Mouse (Mus musculus): ENCODE measurements at regions not wholly inside any gene's neighbourhood (a gene's known extent, or its start where the extent isn't known, plus 50 kb on each side); places are given as distances from the start of the nearest gene placed in this dataset.
"Not testable (repeated sequence)": the region's sequence is repeated elsewhere in the genome, so short reads cannot be mapped to it uniquely, and the experiment has no call there.

GRCm38 (mm10) chr6:68736068-68736467 is 1200.5 kb upstream of the Tacstd2 start:
- H3K4me1 ChIP-seq (ENCODE audit: control insufficient read depth, insufficient read depth, low read length): no peaks in the 10 kb centered on the region

DNA sequence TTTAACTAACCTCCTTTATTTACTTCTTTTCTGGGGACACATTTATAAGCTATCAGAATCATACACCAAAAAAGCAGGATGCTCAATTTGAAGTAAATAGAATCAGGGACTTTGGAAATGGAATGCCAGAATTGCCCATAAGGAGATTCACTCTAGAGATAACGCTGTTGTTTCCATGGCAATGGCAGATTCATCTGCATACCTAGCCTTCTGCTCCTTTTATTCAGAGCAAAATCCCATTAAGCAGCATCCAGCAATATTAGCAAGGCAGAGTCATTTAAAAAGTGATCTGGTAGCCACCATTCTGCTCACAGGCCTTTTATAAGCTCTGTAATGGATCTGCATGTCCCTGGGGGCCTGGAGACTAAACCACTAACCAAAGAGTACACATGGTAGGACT is 1175.5 kb upstream of the Tacstd2 start:
- not testable (repeated sequence) for H3K4me3 ChIP-seq (ENCODE audit: low read depth, low read length); H3K4me1 ChIP-seq (ENCODE audit: control insufficient read depth, insufficient read depth, low read length); H3K9ac ChIP-seq (ENCODE audit: low read length); H3K27ac ChIP-seq (ENCODE audit: low read depth, low read length); H3K27me3 ChIP-seq (ENCODE audit: control insufficient read depth, insufficient read depth, low read length); H3K4me2 ChIP-seq (ENCODE audit: low read depth); H3K36me3 ChIP-seq (ENCODE audit: control insufficient read depth, insufficient read depth, low read length); H3K9me3 ChIP-seq (ENCODE audit: control insufficient read depth, low read length); ATAC-seq (ENCODE audit: insufficient read depth, low FRiP score, low TSS enrichment); DNase-seq (ENCODE audit: low spot score)
- WGBS: 81% methylated on average over 1 of the region's 1 CpGs

More at GRCm38 (mm10) chr6:68736068-68736467, 1200.5 kb upstream of the Tacstd2 start:
- DNase-seq (ENCODE audit: low spot score): no peak
- no peak overlapping the region for H3K4me2 ChIP-seq (ENCODE audit: low read depth)
- no peaks in the 10 kb centered on the region for H3K36me3 ChIP-seq (ENCODE audit: control insufficient read depth, insufficient read depth, low read length)
- H3K27me3 ChIP-seq (ENCODE audit: control insufficient read depth, insufficient read depth, low read length): no peaks in the 10 kb centered on the region
- no peak overlapping the region for H3K9ac ChIP-seq (ENCODE audit: low read length)
- H3K27ac ChIP-seq (ENCODE audit: low read depth, low read length): no peak overlapping the region
- H3K4me3 ChIP-seq (ENCODE audit: low read depth, low read length): no peak overlapping the region
- no peaks in the 10 kb centered on the region for H3K9me3 ChIP-seq (ENCODE audit: control insufficient read depth, low read length)
- no peak for ATAC-seq (ENCODE audit: insufficient read depth, low FRiP score, low TSS enrichment)

DNA sequence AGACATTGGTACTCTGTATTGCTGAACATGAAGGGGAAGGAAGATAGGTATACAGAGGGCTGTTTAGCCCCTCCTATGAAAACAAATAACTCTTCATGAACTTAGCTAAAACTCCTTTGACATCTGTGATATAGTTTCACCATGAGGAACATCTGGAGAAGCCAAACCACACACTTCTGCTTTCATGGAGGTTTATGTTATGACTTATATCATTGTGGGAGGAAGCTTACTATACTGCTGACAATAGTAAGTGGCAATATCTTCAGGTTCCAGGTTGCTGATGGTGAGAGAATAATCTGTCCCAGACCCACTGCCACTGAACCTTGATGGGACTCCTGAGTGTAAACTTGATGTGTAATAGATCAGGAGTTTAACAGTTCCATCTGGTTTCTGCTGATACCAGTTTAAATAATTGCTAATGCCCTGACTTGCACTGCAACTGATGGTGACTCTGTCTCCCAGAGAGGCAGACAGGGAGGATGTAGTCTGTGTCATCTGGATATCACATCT is 1168.8 kb upstream of the Tacstd2 start:
- not testable (repeated sequence) for H3K4me3 ChIP-seq (ENCODE audit: low read depth, low read length); H3K4me2 ChIP-seq (ENCODE audit: low read depth); DNase-seq (ENCODE audit: low spot score); H3K36me3 ChIP-seq (ENCODE audit: control insufficient read depth, insufficient read depth, low read length); H3K27ac ChIP-seq (ENCODE audit: low read depth, low read length); ATAC-seq (ENCODE audit: insufficient read depth, low FRiP score, low TSS enrichment); H3K9ac ChIP-seq (ENCODE audit: low read length); H3K4me1 ChIP-seq (ENCODE audit: control insufficient read depth, insufficient read depth, low read length); H3K27me3 ChIP-seq (ENCODE audit: control insufficient read depth, insufficient read depth, low read length); H3K9me3 ChIP-seq (ENCODE audit: control insufficient read depth, low read length)

- H3K27me3 ChIP-seq (ENCODE audit: control insufficient read depth, insufficient read depth, low read length); H3K36me3 ChIP-seq (ENCODE audit: control insufficient read depth, insufficient read depth, low read length); DNase-seq (ENCODE audit: low spot score); H3K9ac ChIP-seq (ENCODE audit: low read length); ATAC-seq (ENCODE audit: insufficient read depth, low FRiP score, low TSS enrichment); H3K27ac ChIP-seq (ENCODE audit: low read depth, low read length); H3K4me3 ChIP-seq (ENCODE audit: low read depth, low read length); H3K4me1 ChIP-seq (ENCODE audit: control insufficient read depth, insufficient read depth, low read length); H3K9me3 ChIP-seq (ENCODE audit: control insufficient read depth, low read length); H3K4me2 ChIP-seq (ENCODE audit: low read depth): not testable (repeated sequence)
These were observed 1145.2 kb upstream of the Tacstd2 start for GRCm38 (mm10) chr6:68680792-68681110.

DNA sequence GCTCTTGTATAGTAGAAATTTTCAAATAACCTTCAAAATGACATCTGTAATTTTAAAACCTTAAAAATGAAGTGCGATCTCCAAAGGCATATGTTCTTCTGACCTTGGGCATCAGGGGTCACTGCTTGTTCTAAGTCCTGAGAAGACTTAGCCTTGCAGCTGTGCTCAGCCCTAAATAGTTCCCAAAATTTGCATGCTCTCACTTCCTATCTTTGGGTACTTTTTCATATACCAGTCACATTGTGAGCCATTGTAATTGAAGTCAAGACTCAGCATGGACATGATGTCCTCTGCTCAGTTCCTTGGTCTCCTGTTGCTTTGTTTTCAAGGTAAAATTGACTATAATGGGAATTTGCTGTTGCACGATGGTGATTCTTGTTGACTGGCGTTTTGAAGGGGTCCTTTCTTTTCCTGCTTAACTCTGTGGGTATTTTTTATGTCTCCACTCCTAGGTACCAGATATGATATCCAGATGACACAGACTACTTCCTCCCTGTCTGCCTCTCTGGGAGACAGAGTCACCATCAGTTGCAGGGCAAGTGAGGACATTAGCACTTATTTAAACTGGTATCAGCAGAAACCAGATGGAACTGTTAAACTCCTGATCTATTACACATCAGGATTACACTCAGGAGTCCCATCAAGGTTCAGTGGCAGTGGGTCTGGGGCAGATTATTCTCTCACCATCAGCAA is 1144.6 kb upstream of the Tacstd2 start:
- no peak for DNase-seq (ENCODE audit: low spot score)
- no peaks in the 10 kb centered on the region for H3K4me1 ChIP-seq (ENCODE audit: control insufficient read depth, insufficient read depth, low read length)
- 86% methylated on average over 3 of the region's 3 CpGs for WGBS
- no peak for ATAC-seq (ENCODE audit: insufficient read depth, low FRiP score, low TSS enrichment)
- no peaks in the 10 kb centered on the region for H3K27me3 ChIP-seq (ENCODE audit: control insufficient read depth, insufficient read depth, low read length)
- no peaks in the 10 kb centered on the region for H3K9me3 ChIP-seq (ENCODE audit: control insufficient read depth, low read length)
- H3K27ac ChIP-seq (ENCODE audit: low read depth, low read length): no peak overlapping the region
- H3K9ac ChIP-seq (ENCODE audit: low read length): no peak overlapping the region
- H3K4me2 ChIP-seq (ENCODE audit: low read depth): no peak overlapping the region
- H3K36me3 ChIP-seq (ENCODE audit: control insufficient read depth, insufficient read depth, low read length): no peaks in the 10 kb centered on the region
- no peak overlapping the region for H3K4me3 ChIP-seq (ENCODE audit: low read depth, low read length)

DNA sequence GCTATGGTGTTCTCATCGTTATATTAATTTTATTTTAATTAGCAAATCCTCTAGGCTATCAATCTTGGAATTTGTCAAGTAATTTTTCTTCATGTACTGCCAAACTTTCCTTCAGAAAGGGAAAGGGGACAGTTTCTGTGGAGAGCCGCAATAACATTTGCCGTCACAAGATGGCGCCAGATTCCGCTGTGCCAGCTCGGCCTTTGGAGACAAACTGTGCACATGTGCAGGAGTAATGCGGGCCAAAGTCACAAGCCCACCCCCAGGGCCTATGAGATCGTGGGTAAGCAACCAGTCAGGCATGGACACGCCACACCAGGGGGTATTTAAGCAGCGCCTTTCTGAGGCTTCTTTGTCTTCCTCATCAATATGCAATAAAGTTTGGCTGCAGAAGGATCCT is 1132.8 kb upstream of the Tacstd2 start:
- H3K27me3 ChIP-seq (ENCODE audit: control insufficient read depth, insufficient read depth, low read length); H3K9me3 ChIP-seq (ENCODE audit: control insufficient read depth, low read length); H3K4me3 ChIP-seq (ENCODE audit: low read depth, low read length); H3K4me1 ChIP-seq (ENCODE audit: control insufficient read depth, insufficient read depth, low read length); H3K4me2 ChIP-seq (ENCODE audit: low read depth); H3K36me3 ChIP-seq (ENCODE audit: control insufficient read depth, insufficient read depth, low read length); H3K27ac ChIP-seq (ENCODE audit: low read depth, low read length); H3K9ac ChIP-seq (ENCODE audit: low read length): not testable (repeated sequence)
- WGBS: 1% methylated on average over 10 of the region's 10 CpGs
- ATAC-seq (ENCODE audit: insufficient read depth, low FRiP score, low TSS enrichment) (peak; percentile 81; the same call in 1 of the 2 replicates), DNase-seq (ENCODE audit: low spot score) (peak; percentile 55)

- ATAC-seq (ENCODE audit: insufficient read depth, low FRiP score, low TSS enrichment); H3K9me3 ChIP-seq (ENCODE audit: control insufficient read depth, low read length); DNase-seq (ENCODE audit: low spot score): not testable (repeated sequence)
These were observed 1096.7 kb upstream of the Tacstd2 start for GRCm38 (mm10) chr6:68632309-68632708.

GRCm38 (mm10) chr6:68631787-68632186 is 1096.2 kb upstream of the Tacstd2 start:
- Histone ChIP-seq H3K4me2 (ENCODE audit: low read depth) (no peak overlapping the region), H3K4me3 (ENCODE audit: low read depth, low read length) (no peak overlapping the region), H3K36me3 (ENCODE audit: control insufficient read depth, insufficient read depth, low read length) (no peaks in the 10 kb centered on the region), H3K27ac (ENCODE audit: low read depth, low read length) (no peak overlapping the region), H3K9me3 (ENCODE audit: control insufficient read depth, low read length) (no peaks in the 10 kb centered on the region), H3K9ac (ENCODE audit: low read length) (no peak overlapping the region), H3K4me1 (ENCODE audit: control insufficient read depth, insufficient read depth, low read length) (no peaks in the 10 kb centered on the region), H3K27me3 (ENCODE audit: control insufficient read depth, insufficient read depth, low read length) (no peaks in the 10 kb centered on the region)
- WGBS: 89% methylated on average over 1 of the region's 1 CpGs
- ATAC-seq (ENCODE audit: insufficient read depth, low FRiP score, low TSS enrichment): no peak
- no peak for DNase-seq (ENCODE audit: low spot score)

More at GRCm38 (mm10) chr6:68632309-68632708, 1096.7 kb upstream of the Tacstd2 start:
- not testable (repeated sequence) for H3K4me2 ChIP-seq (ENCODE audit: low read depth); H3K36me3 ChIP-seq (ENCODE audit: control insufficient read depth, insufficient read depth, low read length); H3K27ac ChIP-seq (ENCODE audit: low read depth, low read length); H3K27me3 ChIP-seq (ENCODE audit: control insufficient read depth, insufficient read depth, low read length); H3K4me1 ChIP-seq (ENCODE audit: control insufficient read depth, insufficient read depth, low read length); H3K9ac ChIP-seq (ENCODE audit: low read length); H3K4me3 ChIP-seq (ENCODE audit: low read depth, low read length)

- no peaks in the 10 kb centered on the region for H3K9me3 ChIP-seq (ENCODE audit: control insufficient read depth, low read length)
- ATAC-seq (ENCODE audit: insufficient read depth, low FRiP score, low TSS enrichment): no peak
- WGBS: 79% methylated on average over 2 of the region's 2 CpGs
These were observed 1070.4 kb upstream of the Tacstd2 start for GRCm38 (mm10) chr6:68606033-68606432.

More at GRCm38 (mm10) chr6:68606033-68606432, 1070.4 kb upstream of the Tacstd2 start:
- no peak for DNase-seq (ENCODE audit: low spot score)
- Histone ChIP-seq H3K27ac (ENCODE audit: low read depth, low read length) (no peak overlapping the region), H3K4me3 (ENCODE audit: low read depth, low read length) (no peak overlapping the region), H3K4me2 (ENCODE audit: low read depth) (no peak overlapping the region), H3K4me1 (ENCODE audit: control insufficient read depth, insufficient read depth, low read length) (no peaks in the 10 kb centered on the region), H3K27me3 (ENCODE audit: control insufficient read depth, insufficient read depth, low read length) (no peaks in the 10 kb centered on the region), H3K36me3 (ENCODE audit: control insufficient read depth, insufficient read depth, low read length) (no peaks in the 10 kb centered on the region), H3K9ac (ENCODE audit: low read length) (no peak overlapping the region)

All from neural tube, embryonic 11.5 days (tissue).